Mouse (Mus musculus) kidney, adult 11 months (tissue): ENCODE data around the gene Tas2r131.
"Not testable (repeated sequence)": the region's sequence is repeated elsewhere in the genome, so short reads cannot be mapped to it uniquely, and the experiment has no call there.

ENCODE experiments used
- DNase-seq: peaks from one replicate; pipeline ENCODE4 v3.0.0; 2022

The Tas2r131 gene

GRCm38 (mm10) chr6:132957819-132958218, at the start of gene Tas2r131:
Gene Tas2r131, minus strand, starts transcription at chr6:132957919.
- no peak for DNase-seq

GRCm38 (mm10) chr6:132980865-132981264, 23.1 kb upstream of the Tas2r131 start, which contains the start of gene Tas2r109:
Gene Tas2r109, minus strand, starts transcription at chr6:132980965.
- no peak for DNase-seq

- no peak for DNase-seq
Observed at GRCm38 (mm10) chr6:132950802-132951201, 6.9 kb downstream of the Tas2r131 start, which contains the start of gene Tas2r129. Gene Tas2r129, plus strand, starts transcription at chr6:132951102.

GRCm38 (mm10) chr6:132941376-132941775, 16.3 kb downstream of the Tas2r131 start:
- DNase-seq, result not testable (repeated sequence)

- DNase-seq, result no peak
Observed at GRCm38 (mm10) chr6:132909351-132909750, 48.4 kb downstream of the Tas2r131 start, which contains the start of gene Tas2r125. Gene Tas2r125, plus strand, starts transcription at chr6:132909651.
